Comparison of ENCODE assay signal across 14 mouse cellular contexts in genomic region chr13:115072386-115072785, GRCm38 (mm10). TPM values are rescaled to one million over a fixed set of nuclear protein-coding genes. Genes with fewer than 3 reads are reported as not detected.
"Had no signal": no experiment of that assay in that cellular context is flagged by ENCODE, and none has a peak within 500 bp of the region (broad histone marks: within the 10 kb centered on the region; RNA-seq: fewer than 3 reads in every experiment).

No protein-coding gene starts in this region.

- H3K36me3 ChIP-seq: limb, embryonic 12.5 days; liver, embryonic 13.5 days; midbrain, embryonic 12.5 days had no signal

- H3K9me3 ChIP-seq: limb, embryonic 12.5 days; liver, embryonic 13.5 days; megakaryocyte, embryonic 14.5 days; midbrain, embryonic 12.5 days had no signal

- H3K27ac ChIP-seq: hindbrain, embryonic 14.5 days; layer of hippocampus, adult 2 months; limb, embryonic 12.5 days; liver, embryonic 13.5 days; macrophage; midbrain, embryonic 12.5 days had no signal

- H3K4me2 ChIP-seq: hindbrain, embryonic 14.5 days; limb, embryonic 12.5 days; liver, embryonic 13.5 days; midbrain, embryonic 12.5 days had no signal

- ATAC-seq: liver, postnatal 0 days had no signal

- H3K9ac ChIP-seq: hindbrain, embryonic 14.5 days; limb, embryonic 12.5 days; liver, embryonic 13.5 days; liver, postnatal 0 days; midbrain, embryonic 12.5 days had no signal

- H3K27me3 ChIP-seq: limb, embryonic 12.5 days; liver, embryonic 13.5 days; midbrain, embryonic 12.5 days had no signal

- H3K4me3 ChIP-seq: layer of hippocampus, adult 2 months; limb, embryonic 12.5 days; liver, embryonic 13.5 days; megakaryocyte, embryonic 14.5 days; midbrain, embryonic 12.5 days had no signal

- H3K4me1 ChIP-seq: limb, embryonic 12.5 days; liver, embryonic 13.5 days; midbrain, embryonic 12.5 days had no signal

- DNase-seq: kidney, adult 8-10 months; kidney, postnatal 25 days; liver; liver, embryonic 13.5 days; liver, postnatal 0 days; right cerebral cortex, postnatal 25 days; thymus, postnatal 36 days had no signal

RNA-seq across cellular contexts. Expression of gene Gm49395, which starts 29.3 kb away (rescaled TPM):
- total RNA-seq: midbrain, postnatal 0 days had no signal
- polyA plus RNA-seq: macrophage had no signal
